Mouse (Mus musculus): Measurements from ENCODE around the gene Nrf1. TPM values are rescaled to one million over a fixed set of nuclear protein-coding genes. Genes with fewer than 3 reads are reported as not detected.

The Nrf1 gene
- polyA plus RNA-seq, 1 experiment from 2014 or later: 58.1 TPM

DNA sequence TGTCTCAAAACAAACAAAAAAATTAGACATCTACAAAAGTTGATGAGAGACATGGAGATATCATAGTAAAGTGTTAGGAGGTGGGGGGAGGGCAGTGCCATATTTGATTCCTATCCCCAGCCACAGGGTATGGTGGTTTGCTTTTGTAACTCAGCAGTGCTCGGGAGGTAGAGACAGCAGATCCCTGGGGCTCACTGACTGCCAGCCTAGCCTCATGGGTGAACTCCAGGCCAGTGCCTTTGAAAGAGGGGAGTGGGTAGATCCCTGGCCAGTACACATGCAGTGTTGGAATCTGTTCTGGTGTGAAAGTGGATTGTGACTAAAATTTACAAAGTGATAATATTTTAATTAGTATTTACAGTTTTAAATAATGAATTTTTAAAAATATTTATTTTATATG, 75.6 kb downstream of the Nrf1 start:
- no peaks in the 10 kb centered on the region for H3K27me3 ChIP-seq (replicated peaks)
- H3K27ac ChIP-seq: no peak overlapping the region
- peaks cover 90% of the 10 kb centered on the region for H3K36me3 ChIP-seq
- no peak for ATAC-seq
- peaks cover 16% of the 10 kb centered on the region; the same call in 1 of the 2 replicates for H3K4me1 ChIP-seq
- H3K9me3 ChIP-seq (replicated peaks): no peaks in the 10 kb centered on the region
- no peak overlapping the region for H3K9ac ChIP-seq
- 89% methylated on average over 1 of the region's 1 CpGs for WGBS (ENCODE audit: insufficient replicate concordance)
- H3K4me2 ChIP-seq: no peak overlapping the region
- H3K4me3 ChIP-seq: no peak overlapping the region

DNA sequence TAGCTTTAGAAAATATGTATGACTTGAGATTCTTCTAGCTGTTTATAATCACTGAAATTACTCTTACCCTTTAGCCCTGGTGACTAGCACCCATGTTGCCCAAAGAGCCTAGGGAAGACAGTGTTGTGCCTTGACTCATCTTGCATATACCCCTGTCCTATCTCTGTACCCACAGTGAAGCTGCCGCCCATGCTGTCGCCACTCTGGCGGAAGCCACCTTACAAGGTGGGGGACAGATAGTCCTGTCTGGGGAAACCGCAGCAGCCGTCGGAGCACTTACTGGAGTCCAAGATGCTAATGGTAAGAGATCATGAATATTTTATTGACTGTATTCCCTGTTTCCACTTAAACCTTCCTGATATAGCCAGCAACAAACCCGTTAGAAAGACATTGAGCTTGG, 78.3 kb downstream of the Nrf1 start:
- Histone ChIP-seq H3K9ac (no peak overlapping the region), H3K36me3 (peaks cover 74% of the 10 kb centered on the region), H3K27ac (peak overlapping the region; percentile 50; the same call in 1 of the 2 replicates), H3K4me3 (no peak overlapping the region), H3K4me1 (peaks cover 16% of the 10 kb centered on the region; the same call in 1 of the 2 replicates), H3K4me2 (no peak overlapping the region), H3K9me3 (replicated peaks) (no peaks in the 10 kb centered on the region), H3K27me3 (replicated peaks) (no peaks in the 10 kb centered on the region)
- ATAC-seq: peak; percentile 84
- 73% methylated on average over 7 of the region's 7 CpGs for WGBS (ENCODE audit: insufficient replicate concordance)

DNA sequence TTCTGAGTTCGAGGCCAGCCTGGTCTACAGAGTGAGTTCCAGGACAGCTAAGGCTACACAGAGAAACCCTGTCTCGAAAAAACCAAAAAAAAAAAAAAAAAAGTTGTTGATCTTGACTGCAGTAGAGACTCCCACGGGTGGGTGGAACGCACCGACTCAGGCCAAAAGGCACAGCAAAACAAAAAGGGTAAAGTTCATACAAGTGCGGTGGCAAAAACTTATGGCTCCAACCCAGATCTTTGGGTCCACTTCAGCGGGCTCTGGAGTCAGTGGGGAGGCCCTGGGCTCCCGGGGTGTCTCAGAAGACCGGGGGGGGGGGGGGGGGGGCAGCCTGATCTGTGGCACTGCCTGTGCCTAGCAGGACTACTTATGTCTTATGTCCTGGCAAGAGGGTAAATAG, 79.0 kb downstream of the Nrf1 start:
- no peak overlapping the region for H3K4me2 ChIP-seq
- no peaks in the 10 kb centered on the region for H3K9me3 ChIP-seq (replicated peaks)
- H3K36me3 ChIP-seq: peaks cover 71% of the 10 kb centered on the region
- 0 out of 2 replicates have a peak overlapping the region, but pooled peaks have one; percentile 1 for H3K27ac ChIP-seq
- peaks cover 20% of the 10 kb centered on the region for H3K4me1 ChIP-seq
- H3K27me3 ChIP-seq (replicated peaks): no peaks in the 10 kb centered on the region
- WGBS (ENCODE audit: insufficient replicate concordance): 87% methylated on average over 9 of the region's 9 CpGs
- no peak for ATAC-seq
- H3K4me3 ChIP-seq: no peak overlapping the region
- no peak overlapping the region for H3K9ac ChIP-seq

DNA sequence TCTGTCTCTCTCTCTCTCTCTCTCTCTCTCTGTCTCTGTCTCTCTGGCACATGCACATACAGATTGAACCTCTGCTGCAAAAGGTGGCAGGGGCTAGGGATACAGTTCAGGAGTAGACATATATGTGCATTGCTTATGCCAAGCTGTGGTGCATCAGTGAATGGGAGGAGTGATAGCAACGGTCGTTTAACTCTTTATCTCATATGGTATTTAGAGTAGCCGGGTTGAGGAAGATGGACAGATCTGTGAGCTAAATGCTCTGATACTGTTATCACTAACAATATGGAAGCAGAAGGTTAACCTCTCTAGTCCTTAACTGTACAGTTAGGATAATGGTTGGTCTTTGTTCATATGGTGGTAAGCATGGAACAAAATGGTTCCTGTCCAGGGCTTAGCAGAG, 84.6 kb downstream of the Nrf1 start:
- peaks cover 78% of the 10 kb centered on the region for H3K36me3 ChIP-seq
- no peak overlapping the region for H3K27ac ChIP-seq
- no peaks in the 10 kb centered on the region for H3K27me3 ChIP-seq (replicated peaks)
- ATAC-seq: peak; percentile 68
- H3K9ac ChIP-seq: no peak overlapping the region
- no peak overlapping the region for H3K4me3 ChIP-seq
- H3K4me2 ChIP-seq: no peak overlapping the region
- no peaks in the 10 kb centered on the region for H3K9me3 ChIP-seq (replicated peaks)
- peaks cover 32% of the 10 kb centered on the region for H3K4me1 ChIP-seq
- 26% methylated on average over 3 of the region's 3 CpGs for WGBS (ENCODE audit: insufficient replicate concordance)

DNA sequence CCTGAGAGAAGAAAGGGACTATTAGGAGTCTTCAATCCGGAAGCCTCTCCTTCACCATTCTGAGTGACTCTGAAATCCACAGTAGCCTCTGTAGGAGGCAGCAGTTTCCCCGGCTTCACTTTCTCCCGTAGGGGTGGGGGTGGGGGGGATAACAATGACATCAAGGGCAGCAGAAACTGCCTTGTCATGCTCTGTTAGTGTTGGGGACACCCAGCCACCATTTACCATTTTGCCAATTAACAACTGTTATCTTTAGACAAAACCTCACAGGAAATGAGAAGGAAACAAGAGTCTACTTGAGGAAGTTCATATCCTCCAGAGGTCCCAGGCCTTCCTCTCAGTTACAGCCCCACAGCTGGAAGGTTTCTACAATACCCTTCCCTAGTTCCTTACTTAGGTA, 87.8 kb downstream of the Nrf1 start:
- peaks cover 32% of the 10 kb centered on the region for H3K4me1 ChIP-seq
- no peak overlapping the region for H3K9ac ChIP-seq
- peaks cover 89% of the 10 kb centered on the region for H3K36me3 ChIP-seq
- no peaks in the 10 kb centered on the region for H3K9me3 ChIP-seq (replicated peaks)
- H3K4me3 ChIP-seq: no peak overlapping the region
- H3K4me2 ChIP-seq: no peak overlapping the region
- WGBS (ENCODE audit: insufficient replicate concordance): 8% methylated on average over 3 of the region's 3 CpGs
- H3K27me3 ChIP-seq (replicated peaks): no peaks in the 10 kb centered on the region
- peak; percentile 57; the same call in 1 of the 2 replicates for ATAC-seq
- H3K27ac ChIP-seq: peak overlapping the region; percentile 55

DNA sequence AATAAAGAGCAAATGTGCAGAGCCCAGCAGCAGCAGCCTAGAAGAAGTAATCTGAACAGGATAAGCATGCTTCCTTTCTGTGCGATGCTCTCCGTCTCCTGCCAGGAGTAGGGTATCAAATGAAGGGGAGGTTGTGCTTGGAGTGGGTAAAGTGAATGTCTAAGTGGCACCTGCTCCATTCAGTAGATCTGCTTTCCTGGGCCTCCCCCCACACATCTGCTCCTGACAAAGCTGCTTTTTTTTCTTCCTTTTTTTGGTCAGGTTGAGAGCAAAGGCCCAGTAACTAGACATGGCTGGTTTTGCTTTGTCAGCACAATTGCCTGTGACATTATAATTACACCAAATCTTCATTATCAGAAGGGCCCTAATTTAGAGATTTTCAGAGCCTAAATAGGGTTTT, 89.4 kb downstream of the Nrf1 start:
- Histone ChIP-seq H3K4me2 (no peak overlapping the region), H3K4me1 (peaks cover 24% of the 10 kb centered on the region), H3K27ac (no peak overlapping the region), H3K36me3 (peaks cover 96% of the 10 kb centered on the region), H3K9ac (no peak overlapping the region), H3K9me3 (replicated peaks) (no peaks in the 10 kb centered on the region), H3K4me3 (no peak overlapping the region), H3K27me3 (replicated peaks) (no peaks in the 10 kb centered on the region)
- 88% methylated on average over 2 of the region's 2 CpGs for WGBS (ENCODE audit: insufficient replicate concordance)
- ATAC-seq: no peak

DNA sequence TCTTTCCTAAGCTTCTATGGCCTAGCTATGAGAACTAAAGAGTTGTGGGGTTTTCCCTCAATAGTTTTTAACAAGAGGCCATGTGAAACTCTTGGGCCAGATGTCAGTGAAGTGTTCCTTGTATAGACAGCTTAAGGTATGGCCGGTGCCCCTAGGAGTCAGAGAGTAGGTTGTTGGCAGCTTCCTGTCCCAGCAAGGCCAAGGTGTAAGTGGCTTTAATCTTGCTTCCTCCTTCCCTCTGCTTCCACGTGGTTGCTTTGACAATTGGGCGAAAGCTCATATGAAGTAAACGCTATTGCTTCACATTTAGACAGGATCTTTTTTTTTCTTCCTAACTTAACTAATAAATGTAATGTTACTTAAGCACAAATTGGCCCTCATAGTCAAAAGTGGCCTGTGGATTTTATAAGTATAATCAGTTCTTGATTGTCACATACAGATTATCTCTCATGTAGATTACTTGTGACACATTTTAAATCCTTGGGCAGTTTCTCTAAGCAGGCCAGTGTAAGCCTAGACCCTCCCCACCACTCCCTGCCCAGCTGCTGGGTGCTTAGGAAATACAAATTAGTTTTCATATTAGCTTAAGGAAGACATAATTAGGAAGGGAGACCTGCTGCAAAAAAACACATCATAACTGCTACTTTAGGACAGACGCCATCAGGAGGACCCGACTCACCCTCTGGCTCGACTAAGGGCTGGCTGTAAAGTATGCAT, 91.7 kb downstream of the Nrf1 start:
- Histone ChIP-seq H3K27ac (no peak overlapping the region), H3K9ac (no peak overlapping the region), H3K4me1 (peaks cover 27% of the 10 kb centered on the region), H3K4me3 (no peak overlapping the region), H3K4me2 (no peak overlapping the region), H3K9me3 (replicated peaks) (no peaks in the 10 kb centered on the region), H3K36me3 (peaks cover 96% of the 10 kb centered on the region), H3K27me3 (replicated peaks) (no peaks in the 10 kb centered on the region)
- ATAC-seq: no peak
- 73% methylated on average over 7 of the region's 7 CpGs for WGBS (ENCODE audit: insufficient replicate concordance)

DNA sequence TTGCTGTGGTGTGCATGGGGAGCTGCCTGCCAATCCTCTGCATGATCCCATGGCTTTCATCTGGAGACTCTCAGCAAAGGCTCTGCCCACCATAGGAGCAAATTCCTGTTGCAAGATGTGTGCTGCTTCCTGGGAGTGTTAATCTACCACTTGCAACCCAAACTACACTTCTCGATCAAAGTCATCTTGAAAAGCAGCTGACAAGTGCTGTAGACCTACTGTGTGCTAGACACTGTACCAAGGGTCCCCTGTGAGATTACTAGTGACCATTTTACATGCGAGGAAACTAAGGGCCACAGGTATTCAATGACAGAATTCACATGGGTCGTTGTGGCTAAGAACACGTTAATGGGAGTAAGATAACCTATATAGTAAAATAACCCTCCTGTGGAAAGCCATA, 95.5 kb downstream of the Nrf1 start:
- H3K36me3 ChIP-seq: peaks cover 77% of the 10 kb centered on the region
- peaks cover 37% of the 10 kb centered on the region for H3K4me1 ChIP-seq
- no peak for ATAC-seq

DNA sequence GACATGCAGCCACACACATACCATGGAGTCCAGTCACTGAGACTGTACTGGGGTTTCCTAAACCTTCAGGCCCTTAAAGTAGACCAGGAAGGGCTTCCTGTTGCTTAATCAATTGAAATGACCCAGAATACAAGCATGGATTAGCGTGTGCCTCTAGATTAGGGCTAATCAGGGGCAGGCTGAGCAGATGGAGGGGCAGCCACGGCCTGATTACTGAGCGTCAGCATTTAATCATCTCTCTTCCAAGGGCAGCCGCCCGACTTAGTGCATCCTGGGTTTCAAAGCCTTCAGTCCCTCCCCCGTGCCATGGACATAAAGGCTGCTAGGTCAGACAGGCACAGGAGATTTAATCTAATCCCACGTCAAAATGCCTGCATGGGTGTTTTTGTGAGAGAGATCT, 99.3 kb downstream of the Nrf1 start:
- peak overlapping the region; percentile 56 for H3K9ac ChIP-seq
- H3K27me3 ChIP-seq (replicated peaks): no peaks in the 10 kb centered on the region
- peaks cover 48% of the 10 kb centered on the region for H3K4me1 ChIP-seq
- peak; percentile 96 for ATAC-seq
- H3K4me2 ChIP-seq: peak overlapping the region; percentile 60
- H3K9me3 ChIP-seq (replicated peaks): no peaks in the 10 kb centered on the region
- peaks cover 56% of the 10 kb centered on the region for H3K36me3 ChIP-seq
- peak overlapping the region; percentile 94 for H3K27ac ChIP-seq
- peak overlapping the region; percentile 28 for H3K4me3 ChIP-seq
- WGBS (ENCODE audit: insufficient replicate concordance): 20% methylated on average over 7 of the region's 7 CpGs

More for the DNA sequence above, 95.5 kb downstream of the Nrf1 start:
- Histone ChIP-seq H3K27me3 (replicated peaks) (no peaks in the 10 kb centered on the region), H3K27ac (peak overlapping the region; percentile 18; the same call in 1 of the 2 replicates), H3K9ac (no peak overlapping the region), H3K9me3 (replicated peaks) (no peaks in the 10 kb centered on the region), H3K4me3 (no peak overlapping the region), H3K4me2 (no peak overlapping the region)
- WGBS (ENCODE audit: insufficient replicate concordance): 83% methylated on average over 4 of the region's 4 CpGs

DNA sequence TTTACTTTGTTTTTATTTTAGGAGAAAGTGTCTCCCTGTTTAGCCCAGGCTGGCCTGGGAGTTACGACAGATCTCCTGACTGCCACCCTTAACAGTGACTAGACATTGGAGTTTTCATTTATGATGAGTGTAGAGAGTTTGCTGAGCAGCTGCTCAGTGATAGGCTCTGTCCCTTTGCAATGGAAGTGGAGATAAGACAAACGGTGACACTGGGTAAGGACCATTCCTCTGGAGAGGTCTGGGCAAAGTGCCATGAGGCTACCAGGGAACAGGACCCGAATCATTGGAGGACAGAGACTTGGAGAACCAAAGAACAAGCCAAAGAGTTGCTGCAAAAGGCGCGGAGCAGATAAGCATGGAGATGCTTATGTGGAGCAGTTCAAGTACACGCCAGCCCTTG, 100.0 kb downstream of the Nrf1 start:
- WGBS (ENCODE audit: insufficient replicate concordance): 49% methylated on average over 6 of the region's 6 CpGs
- Histone ChIP-seq H3K27ac (peak overlapping the region; percentile 94), H3K9me3 (replicated peaks) (no peaks in the 10 kb centered on the region), H3K4me1 (peaks cover 43% of the 10 kb centered on the region), H3K9ac (peak overlapping the region; percentile 56), H3K4me2 (peak overlapping the region; percentile 60), H3K4me3 (peak overlapping the region; percentile 28; the same call in 1 of the 2 replicates), H3K36me3 (peaks cover 56% of the 10 kb centered on the region), H3K27me3 (replicated peaks) (no peaks in the 10 kb centered on the region)
- peak; percentile 80 for ATAC-seq

DNA sequence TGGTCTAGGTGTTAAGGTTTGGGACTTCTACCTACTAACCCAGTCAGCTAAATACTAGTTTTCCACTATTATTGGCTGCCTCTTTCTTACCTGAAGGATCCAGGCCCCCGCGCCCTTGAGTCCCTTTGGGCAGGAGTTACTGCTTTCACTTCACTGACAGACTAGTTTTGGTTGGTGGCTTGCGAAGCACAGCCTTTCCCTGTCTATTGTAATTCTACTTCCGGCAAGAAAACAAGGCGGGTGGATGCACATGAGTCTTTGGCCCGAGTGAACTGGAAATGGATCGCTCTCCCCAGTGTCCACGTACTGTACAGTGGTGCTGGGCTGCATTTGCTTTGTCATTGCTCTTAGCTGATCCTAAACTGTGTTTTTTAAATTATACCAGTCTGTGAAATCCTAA, 102.7 kb downstream of the Nrf1 start:
- no peak overlapping the region for H3K9ac ChIP-seq
- H3K4me1 ChIP-seq: peaks cover 37% of the 10 kb centered on the region
- no peaks in the 10 kb centered on the region for H3K9me3 ChIP-seq (replicated peaks)
- H3K36me3 ChIP-seq: peaks cover 44% of the 10 kb centered on the region
- no peaks in the 10 kb centered on the region for H3K27me3 ChIP-seq (replicated peaks)
- H3K27ac ChIP-seq: 0 out of 2 replicates have a peak overlapping the region, but pooled peaks have one; percentile 21
- no peak for ATAC-seq
- H3K4me3 ChIP-seq: no peak overlapping the region
- WGBS (ENCODE audit: insufficient replicate concordance): 88% methylated on average over 8 of the region's 8 CpGs
- H3K4me2 ChIP-seq: no peak overlapping the region

DNA sequence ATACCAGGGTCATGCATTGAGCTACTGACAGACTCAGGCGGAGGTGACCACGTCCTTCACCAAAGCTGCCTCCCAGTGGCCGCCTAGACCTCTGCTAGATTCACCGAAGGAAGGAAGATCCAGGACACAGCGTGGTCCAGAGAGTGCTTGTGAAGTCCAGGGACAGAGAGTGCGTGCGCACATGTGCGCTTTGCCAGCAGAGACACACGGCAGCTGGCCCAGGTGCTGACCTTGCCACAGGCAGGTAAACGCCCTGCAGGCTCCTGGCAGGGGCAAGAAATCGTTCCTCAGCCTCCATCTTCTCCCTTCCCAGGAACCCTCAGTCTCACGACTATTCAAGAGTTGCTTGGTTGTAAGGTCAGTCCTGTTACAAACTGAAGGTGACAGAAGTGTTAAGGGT, 104.4 kb downstream of the Nrf1 start:
- H3K36me3 ChIP-seq: peaks cover 43% of the 10 kb centered on the region

More for the DNA sequence above, 104.4 kb downstream of the Nrf1 start:
- Histone ChIP-seq H3K27me3 (replicated peaks) (no peaks in the 10 kb centered on the region), H3K4me3 (no peak overlapping the region), H3K4me1 (peaks cover 24% of the 10 kb centered on the region), H3K27ac (no peak overlapping the region), H3K9ac (no peak overlapping the region), H3K9me3 (replicated peaks) (no peaks in the 10 kb centered on the region), H3K4me2 (no peak overlapping the region)
- WGBS (ENCODE audit: insufficient replicate concordance): 90% methylated on average over 12 of the region's 12 CpGs
- no peak for ATAC-seq

Data from liver, embryonic 12.5 days (tissue).